In the genomic region with DNA sequence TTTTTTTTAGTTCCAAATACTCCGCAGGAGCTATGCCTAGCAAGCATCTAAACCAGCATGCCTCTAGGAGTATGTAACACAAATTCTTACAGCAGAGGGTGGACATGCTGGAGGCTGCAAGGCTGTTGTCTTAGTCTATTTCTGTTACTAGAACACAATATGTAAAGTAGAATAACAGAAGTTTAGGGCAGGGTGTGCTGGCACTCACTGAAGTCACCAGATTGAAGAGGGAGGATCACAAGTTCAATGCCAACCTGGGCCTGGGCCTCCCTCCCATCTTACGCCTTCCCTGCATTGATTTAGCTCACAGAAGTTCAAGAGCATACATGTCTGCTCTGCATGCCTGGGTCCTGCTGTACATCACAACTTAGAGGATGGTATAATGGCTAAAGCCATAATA, we compare ENCODE assay signal across 18 mouse cellular contexts.
"Had no signal": no experiment of that assay in that cellular context is flagged by ENCODE, and none has a peak within 500 bp of the region (broad histone marks: within the 10 kb centered on the region; RNA-seq: fewer than 3 reads in every experiment).

No protein-coding gene starts in this region.

- H3K4me1 ChIP-seq: intestine, embryonic 15.5 days; kidney, embryonic 15.5 days; liver, embryonic 13.5 days; stomach, embryonic 15.5 days had no signal

- H3K36me3 ChIP-seq: intestine, embryonic 15.5 days; kidney, embryonic 15.5 days; liver, embryonic 13.5 days; stomach, embryonic 15.5 days had no signal

- H3K27me3 ChIP-seq: intestine, embryonic 15.5 days; kidney, embryonic 15.5 days; liver, embryonic 13.5 days; stomach, embryonic 15.5 days had no signal

- H3K4me3 ChIP-seq: intestine, embryonic 15.5 days; kidney, embryonic 15.5 days; left cerebral cortex, adult 2 months; liver, embryonic 13.5 days; stomach, embryonic 15.5 days had no signal

- H3K9ac ChIP-seq: intestine, embryonic 15.5 days; kidney, embryonic 15.5 days; liver, embryonic 13.5 days; stomach, embryonic 15.5 days had no signal

- H3K9me3 ChIP-seq: intestine, embryonic 15.5 days; kidney, embryonic 15.5 days; liver, embryonic 13.5 days; stomach, embryonic 15.5 days had no signal

- H3K4me2 ChIP-seq: intestine, embryonic 15.5 days; kidney, embryonic 15.5 days; liver, embryonic 13.5 days; midbrain, embryonic 11.5 days; stomach, embryonic 15.5 days had no signal

- DNase-seq: kidney, adult 11 months; kidney, adult 8-10 months; kidney, postnatal 10 days; kidney, postnatal 36 days; liver, embryonic 13.5 days; lung, adult 2 months; lung, postnatal 14 days; lung, postnatal 4 days; midbrain, embryonic 14.5 days; right cerebral cortex, postnatal 14 days; spleen, adult 18-20 months; thymus, adult 18-20 months; thymus, postnatal 14 days had no signal

- H3K27ac ChIP-seq: intestine, embryonic 15.5 days; kidney, embryonic 15.5 days; liver, embryonic 13.5 days; stomach, embryonic 15.5 days had no signal

- ATAC-seq: intestine, embryonic 15.5 days had no signal
